Mouse (Mus musculus) limb, embryonic 10.5 days (tissue): ENCODE measurements around the gene Helz2. TPM values are rescaled to one million over a fixed set of nuclear protein-coding genes. Genes with fewer than 3 reads are reported as not detected.
"Not testable (repeated sequence)": the region's sequence is repeated elsewhere in the genome, so short reads cannot be mapped to it uniquely, and the experiment has no call there.

Experiments
- DNase-seq: peaks from one replicate; pipeline ENCODE4 v3.0.0-alpha.2; 2017; ENCODE audit warnings: low spot score
- H3K27ac ChIP-seq: fragments of 300-500 bp; sonication (generic); 2 replicates; pipeline ENCODE4 v1.5.1; 2016; ENCODE audit warnings: mild to moderate bottlenecking
- H3K27me3 ChIP-seq: fragments of 300-500 bp; sonication (generic); 2 replicates; pipeline ENCODE4 v1.6.1; 2016; ENCODE audit warnings: low read depth, mild to moderate bottlenecking; ENCODE audit not compliant: poor library complexity, severe bottlenecking
- H3K36me3 ChIP-seq: fragments of 300-500 bp; sonication (generic); 2 replicates; pipeline ENCODE4 v1.6.1; 2016; ENCODE audit warnings: mild to moderate bottlenecking, moderate library complexity
- H3K4me1 ChIP-seq: fragments of 300-500 bp; sonication (generic); 2 replicates; pipeline ENCODE4 v1.6.1; 2016
- H3K4me3 ChIP-seq: fragments of 300-500 bp; sonication (generic); 2 replicates; pipeline ENCODE4 v1.5.1; 2016; ENCODE audit warnings: mild to moderate bottlenecking, moderate library complexity
- H3K9me3 ChIP-seq: fragments of 300-500 bp; sonication (generic); replicated peaks from 2 replicates; pipeline ENCODE4 v1.6.1; 2016; ENCODE audit warnings: mild to moderate bottlenecking
- WGBS: fragments of 180-500 bp; shearing (Covaris S2); methylation state at CpG from one replicate; pipeline ENCODE4 v1.1.7; 2016; 5-methylcytosine and 5-hydroxymethylcytosine counted together
- polyA plus RNA-seq: library from polyadenylated mRNA; unstranded; fragments of >200 nt; fragmentation: Nextera tagmentation; extraction: Ambion mirVana; gene quantifications from 2 replicates; pipeline ENCODE4 v1.2.1, GENCODE M21; 2016

Helz2 gene
- polyA plus RNA-seq, 1 experiment from 2014 or later = 1.2 TPM

GRCm38 (mm10) chr2:181205678-181206077, 36.1 kb downstream of the Helz2 start:
- Histone ChIP-seq H3K27ac (no peak overlapping the region), H3K36me3 (no peaks in the 10 kb centered on the region), H3K27me3 (peaks cover 21% of the 10 kb centered on the region), H3K4me1 (0 out of 2 replicates have a peak, but pooled peaks cover 7% of the 10 kb centered on the region), H3K4me3 (no peak overlapping the region), H3K9me3 (no peaks in the 10 kb centered on the region)
- no peak for DNase-seq
- WGBS = 85% methylated on average over 5 of the region's 5 CpGs

GRCm38 (mm10) chr2:181202886-181203285, 38.9 kb downstream of the Helz2 start:
- Histone ChIP-seq H3K27ac (no peak overlapping the region), H3K4me3 (no peak overlapping the region), H3K9me3 (no peaks in the 10 kb centered on the region), H3K36me3 (no peaks in the 10 kb centered on the region), H3K27me3 (peaks cover 6% of the 10 kb centered on the region; the same call in 1 of the 2 replicates), H3K4me1 (0 out of 2 replicates have a peak, but pooled peaks cover 2% of the 10 kb centered on the region)
- no peak for DNase-seq
- WGBS = 90% methylated on average over 6 of the region's 6 CpGs

- Histone ChIP-seq H3K4me1 (0 out of 2 replicates have a peak, but pooled peaks cover 2% of the 10 kb centered on the region), H3K27ac (no peak within 1 kb of the TSS), H3K4me3 (no peak within 1 kb of the TSS), H3K36me3 (no peaks in the 10 kb centered on the region), H3K9me3 (no peaks in the 10 kb centered on the region), H3K27me3 (peaks cover 6% of the 10 kb centered on the region; the same call in 1 of the 2 replicates)
- DNase-seq = no peak
- 88% methylated on average over 3 of the region's 3 CpGs for WGBS
Measured at GRCm38 (mm10) chr2:181202422-181202821, 39.4 kb downstream of the Helz2 start, which contains the start of gene Ptk6. Ptk6 (minus strand) TSS chr2:181202789.

GRCm38 (mm10) chr2:181201606-181202005, 40.2 kb downstream of the Helz2 start:
- Histone ChIP-seq H3K27me3 (0 out of 2 replicates have a peak, but pooled peaks cover 3% of the 10 kb centered on the region), H3K36me3 (no peaks in the 10 kb centered on the region), H3K9me3 (no peaks in the 10 kb centered on the region), H3K27ac (no peak overlapping the region), H3K4me1 (no peaks in the 10 kb centered on the region), H3K4me3 (no peak overlapping the region)
- no peak for DNase-seq
- 77% methylated on average over 3 of the region's 3 CpGs for WGBS

- Histone ChIP-seq H3K27ac (no peak overlapping the region), H3K27me3 (no peaks in the 10 kb centered on the region), H3K36me3 (no peaks in the 10 kb centered on the region), H3K4me3 (no peak overlapping the region), H3K9me3 (no peaks in the 10 kb centered on the region), H3K4me1 (no peaks in the 10 kb centered on the region)
- no peak for DNase-seq
- WGBS = 84% methylated on average over 4 of the region's 4 CpGs
Measured at GRCm38 (mm10) chr2:181196628-181197300, 45.1 kb downstream of the Helz2 start.

- peaks cover 15% of the 10 kb centered on the region for H3K36me3 ChIP-seq
- no peaks in the 10 kb centered on the region for H3K27me3 ChIP-seq
- no peak for DNase-seq
- peaks cover 15% of the 10 kb centered on the region for H3K4me1 ChIP-seq
- no peak overlapping the region for H3K27ac ChIP-seq
- WGBS = 84% methylated on average over 3 of the region's 3 CpGs
- H3K4me3 ChIP-seq = no peak overlapping the region
- no peaks in the 10 kb centered on the region for H3K9me3 ChIP-seq
Measured at GRCm38 (mm10) chr2:181193044-181193443, 48.8 kb downstream of the Helz2 start.

- H3K27ac ChIP-seq = no peak overlapping the region
- no peak for DNase-seq
- no peaks in the 10 kb centered on the region for H3K9me3 ChIP-seq
- H3K4me3 ChIP-seq = no peak overlapping the region
- WGBS = 71% methylated on average over 4 of the region's 4 CpGs
- no peaks in the 10 kb centered on the region for H3K27me3 ChIP-seq
- H3K4me1 ChIP-seq = peaks cover 16% of the 10 kb centered on the region
- H3K36me3 ChIP-seq = peaks cover 15% of the 10 kb centered on the region
Measured at GRCm38 (mm10) chr2:181191936-181192335, 49.9 kb downstream of the Helz2 start.

- Histone ChIP-seq H3K4me1 (peaks cover 16% of the 10 kb centered on the region), H3K36me3 (peaks cover 15% of the 10 kb centered on the region)
- H3K27me3 ChIP-seq, DNase-seq, H3K27ac ChIP-seq, H3K4me3 ChIP-seq, H3K9me3 ChIP-seq: not testable (repeated sequence)
- 81% methylated on average over 4 of the region's 4 CpGs for WGBS
Measured at GRCm38 (mm10) chr2:181191385-181191784, 50.4 kb downstream of the Helz2 start.

GRCm38 (mm10) chr2:181189321-181189720, 52.5 kb downstream of the Helz2 start:
- 89% methylated on average over 1 of the region's 1 CpGs for WGBS
- Histone ChIP-seq H3K4me3 (no peak overlapping the region; the same call in 1 of the 2 replicates), H3K27me3 (no peaks in the 10 kb centered on the region), H3K36me3 (peaks cover 15% of the 10 kb centered on the region), H3K27ac (no peak overlapping the region; the same call in 1 of the 2 replicates), H3K4me1 (peaks cover 16% of the 10 kb centered on the region), H3K9me3 (no peaks in the 10 kb centered on the region)
- no peak for DNase-seq

GRCm38 (mm10) chr2:181188681-181189080, 53.1 kb downstream of the Helz2 start:
- Histone ChIP-seq H3K9me3 (no peaks in the 10 kb centered on the region), H3K36me3 (peaks cover 15% of the 10 kb centered on the region), H3K27me3 (no peaks in the 10 kb centered on the region), H3K4me1 (peaks cover 16% of the 10 kb centered on the region), H3K4me3 (peak overlapping the region; percentile 68), H3K27ac (peak overlapping the region; percentile 98)
- peak; percentile 38 for DNase-seq
- WGBS = 53% methylated on average over 2 of the region's 2 CpGs

- H3K27me3 ChIP-seq = no peaks in the 10 kb centered on the region
- peaks cover 15% of the 10 kb centered on the region for H3K36me3 ChIP-seq
- H3K4me3 ChIP-seq = peak within 1 kb of the TSS; percentile 68
- under 1% methylated on average over 64 of the region's 64 CpGs for WGBS
- H3K27ac ChIP-seq = peak within 1 kb of the TSS; percentile 98
- peak; percentile 90 for DNase-seq
- peaks cover 16% of the 10 kb centered on the region for H3K4me1 ChIP-seq
- no peaks in the 10 kb centered on the region for H3K9me3 ChIP-seq
Measured at GRCm38 (mm10) chr2:181187121-181188000, 54.5 kb downstream of the Helz2 start, which contains the start of gene Ppdpf. Ppdpf (plus strand) TSS chr2:181187247.

GRCm38 (mm10) chr2:181186635-181187034, 55.2 kb downstream of the Helz2 start:
- Histone ChIP-seq H3K27ac (peak overlapping the region; percentile 98), H3K4me1 (peaks cover 16% of the 10 kb centered on the region)
- WGBS = under 1% methylated on average over 14 of the region's 14 CpGs

GRCm38 (mm10) chr2:181180898-181181297, 60.9 kb downstream of the Helz2 start:
- no peak overlapping the region for H3K4me3 ChIP-seq
- no peak for DNase-seq
- 79% methylated on average over 6 of the region's 6 CpGs for WGBS
- H3K4me1 ChIP-seq = no peaks in the 10 kb centered on the region
- H3K27me3 ChIP-seq = no peaks in the 10 kb centered on the region
- no peaks in the 10 kb centered on the region for H3K36me3 ChIP-seq
- H3K9me3 ChIP-seq = no peaks in the 10 kb centered on the region
- H3K27ac ChIP-seq = no peak overlapping the region

More at GRCm38 (mm10) chr2:181186635-181187034, 55.2 kb downstream of the Helz2 start:
- H3K36me3 ChIP-seq = peaks cover 15% of the 10 kb centered on the region
- no peaks in the 10 kb centered on the region for H3K9me3 ChIP-seq
- H3K27me3 ChIP-seq = no peaks in the 10 kb centered on the region
- peak overlapping the region; percentile 68 for H3K4me3 ChIP-seq
- peak; percentile 86 for DNase-seq
